Mouse (Mus musculus) cerebellum, adult 2 months (tissue): ENCODE measurements around the gene Olfr934. TPM values are rescaled to one million over a fixed set of nuclear protein-coding genes. Genes with fewer than 3 reads are reported as not detected.

Experiments used
- DNase-seq, 2 experiments: peaks; one replicate each; pipeline ENCODE4 v3.0.0; 2021
- H3K27ac ChIP-seq: fragments of 200-500 bp; 2 replicates; pipeline ENCODE4 v1.5.1; 2012; ENCODE audit warnings: low read length, control low read depth, inconsistent platforms; ENCODE audit not compliant: insufficient read depth
- H3K27me3 ChIP-seq: fragments of 200-500 bp; 2 replicates; pipeline ENCODE4 v1.6.1; 2012; ENCODE audit warnings: inconsistent platforms, mild to moderate bottlenecking, low read length, moderate library complexity; ENCODE audit not compliant: control insufficient read depth, insufficient read depth
- H3K4me1 ChIP-seq: fragments of 200-500 bp; 2 replicates; pipeline ENCODE4 v1.6.1; 2011; ENCODE audit warnings: low read length; ENCODE audit not compliant: control insufficient read depth, insufficient read depth
- H3K4me3 ChIP-seq: fragments of 200-500 bp; replicated peaks from 2 replicates; pipeline ENCODE3; 2011; ENCODE audit warnings: mild to moderate bottlenecking, low read depth, low read length, control low read depth; ENCODE audit not compliant: insufficient read depth
- CTCF ChIP-seq: fragments of 200-500 bp; IDR thresholded peaks from 2 replicates; pipeline ENCODE4 v1.5.1; 2011; ENCODE audit warnings: low read depth, mild to moderate bottlenecking, control low read depth, low read length, moderate library complexity, borderline replicate concordance; ENCODE audit not compliant: insufficient read depth
- POLR2A ChIP-seq: fragments of 200-500 bp; IDR thresholded peaks from 2 replicates; pipeline ENCODE4 v1.6.1; 2011; ENCODE audit warnings: low read length, control low read depth, borderline replicate concordance; ENCODE audit not compliant: insufficient read depth
- WGBS: fragments of 180-500 bp; shearing (Covaris S2); methylation state at CpG from one replicate; pipeline ENCODE4 v1.1.7; 2018; 5-methylcytosine and 5-hydroxymethylcytosine counted together
- polyA plus RNA-seq: library from polyadenylated mRNA; depleted of rRNA; stranded (reverse); fragments of >200 nt; gene quantifications from 2 replicates; pipeline ENCODE4 v1.2.3, GENCODE M21; 2012; rRNA removed

Gene Olfr934
- not detected in 2 replicates for polyA plus RNA-seq

- 83% methylated on average over 2 of the region's 2 CpGs for WGBS
Observed at GRCm38 (mm10) chr9:38988215-38988614, at the start of gene Olfr934. Gene Olfr934 (minus strand): TSS chr9:38988315.

GRCm38 (mm10) chr9:39023277-39023676 is 35.2 kb upstream of the Olfr934 start, which contains the start of gene Olfr146:
Gene Olfr146 (minus strand): TSS chr9:39023377.
- H3K4me3 ChIP-seq, result no peak within 1 kb of the TSS
- DNase-seq, result no peak
- no peak for TF ChIP-seq CTCF
- no peak for TF ChIP-seq POLR2A
- no peaks in the 10 kb centered on the region for H3K27me3 ChIP-seq
- H3K27ac ChIP-seq, result no peak within 1 kb of the TSS
- H3K4me1 ChIP-seq, result no peaks in the 10 kb centered on the region
- WGBS, result 70% methylated on average over 1 of the region's 1 CpGs

More at GRCm38 (mm10) chr9:38988215-38988614, at the start of gene Olfr934:
- Histone ChIP-seq H3K4me1 (no peaks in the 10 kb centered on the region), H3K27me3 (no peaks in the 10 kb centered on the region), H3K27ac (no peak within 1 kb of the TSS), H3K4me3 (no peak within 1 kb of the TSS)
- DNase-seq, result no peak
- TF ChIP-seq CTCF, result no peak
- no peak for TF ChIP-seq POLR2A

DNA sequence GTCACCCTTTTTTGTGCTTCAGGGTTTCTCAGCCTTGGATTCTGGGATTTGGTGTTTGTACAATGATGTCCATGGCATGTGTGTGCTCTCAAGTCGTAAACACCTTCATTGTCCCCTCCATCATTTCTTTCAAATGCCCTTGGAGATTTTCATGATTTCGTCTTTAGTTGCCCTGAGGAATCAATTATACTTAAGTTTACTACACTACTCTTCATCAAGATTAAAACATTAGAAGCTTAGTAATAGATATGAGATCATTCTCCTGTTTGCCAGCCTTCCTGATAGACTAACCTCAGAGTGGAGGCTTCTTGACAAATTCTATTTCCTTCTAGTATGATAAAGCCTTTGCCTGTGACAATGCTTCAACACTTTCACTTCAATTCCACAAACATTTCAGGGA is 11.5 kb upstream of the Olfr934 start, which contains the start of gene Olfr935:
Gene Olfr935 (minus strand): TSS at position 101 of the 400 bp plus-strand sequence.
- no peaks in the 10 kb centered on the region for H3K4me1 ChIP-seq
- no peak for DNase-seq
- H3K27ac ChIP-seq, result no peak within 1 kb of the TSS
- H3K4me3 ChIP-seq, result no peak within 1 kb of the TSS
- TF ChIP-seq CTCF (no peak), POLR2A (no peak)
- H3K27me3 ChIP-seq, result no peaks in the 10 kb centered on the region
- WGBS, result 75% methylated on average over 2 of the region's 2 CpGs

DNA sequence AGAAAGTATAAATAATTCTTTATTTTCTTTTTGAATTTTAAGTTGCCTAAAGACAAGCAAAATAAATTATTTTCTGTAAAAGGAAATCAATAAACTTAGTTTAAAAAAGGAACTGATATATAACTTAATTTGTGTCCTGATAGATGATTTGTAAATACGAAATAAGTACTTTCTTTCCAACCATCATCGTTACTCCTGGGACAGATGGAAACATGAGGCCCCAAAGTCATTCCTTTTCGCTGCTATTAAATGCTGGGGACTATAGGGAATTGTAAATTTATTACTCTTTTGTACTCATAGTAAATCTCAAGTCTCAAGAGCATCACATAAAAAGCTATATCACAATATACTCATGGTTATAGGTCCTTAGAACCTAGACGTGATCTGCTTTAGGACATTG is 16.1 kb downstream of the Olfr934 start, which contains the start of gene Olfr933:
Gene Olfr933 (plus strand): TSS at position 301 of the 400 bp plus-strand sequence.
- 74% methylated on average over 4 of the region's 4 CpGs for WGBS
- no peak within 1 kb of the TSS for H3K27ac ChIP-seq
- no peaks in the 10 kb centered on the region for H3K4me1 ChIP-seq
- TF ChIP-seq CTCF (no peak), POLR2A (no peak)
- no peak within 1 kb of the TSS for H3K4me3 ChIP-seq
- H3K27me3 ChIP-seq, result no peaks in the 10 kb centered on the region
- DNase-seq, result no peak

DNA sequence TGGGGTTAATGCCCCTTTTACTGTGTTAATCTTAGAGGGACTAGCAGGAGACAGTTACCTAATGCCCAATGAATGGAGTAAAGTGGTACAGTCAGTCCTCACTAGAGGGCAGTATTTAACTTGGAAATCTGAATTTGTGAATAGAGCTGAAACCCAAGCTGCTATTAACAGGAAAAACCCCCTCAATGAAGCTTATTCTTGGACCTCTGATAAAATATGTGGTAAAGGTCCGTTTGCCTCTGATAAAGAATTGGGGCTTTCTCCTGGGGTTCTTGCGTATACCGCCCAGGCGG is 34.0 kb downstream of the Olfr934 start:
- no peak for TF ChIP-seq CTCF
- TF ChIP-seq POLR2A, result no peak
- no peak overlapping the region for H3K4me3 ChIP-seq
- WGBS, result 78% methylated on average over 4 of the region's 4 CpGs
- H3K27ac ChIP-seq, result no peak overlapping the region
- DNase-seq, result no peak
- H3K27me3 ChIP-seq, result no peaks in the 10 kb centered on the region
- no peaks in the 10 kb centered on the region for H3K4me1 ChIP-seq

DNA sequence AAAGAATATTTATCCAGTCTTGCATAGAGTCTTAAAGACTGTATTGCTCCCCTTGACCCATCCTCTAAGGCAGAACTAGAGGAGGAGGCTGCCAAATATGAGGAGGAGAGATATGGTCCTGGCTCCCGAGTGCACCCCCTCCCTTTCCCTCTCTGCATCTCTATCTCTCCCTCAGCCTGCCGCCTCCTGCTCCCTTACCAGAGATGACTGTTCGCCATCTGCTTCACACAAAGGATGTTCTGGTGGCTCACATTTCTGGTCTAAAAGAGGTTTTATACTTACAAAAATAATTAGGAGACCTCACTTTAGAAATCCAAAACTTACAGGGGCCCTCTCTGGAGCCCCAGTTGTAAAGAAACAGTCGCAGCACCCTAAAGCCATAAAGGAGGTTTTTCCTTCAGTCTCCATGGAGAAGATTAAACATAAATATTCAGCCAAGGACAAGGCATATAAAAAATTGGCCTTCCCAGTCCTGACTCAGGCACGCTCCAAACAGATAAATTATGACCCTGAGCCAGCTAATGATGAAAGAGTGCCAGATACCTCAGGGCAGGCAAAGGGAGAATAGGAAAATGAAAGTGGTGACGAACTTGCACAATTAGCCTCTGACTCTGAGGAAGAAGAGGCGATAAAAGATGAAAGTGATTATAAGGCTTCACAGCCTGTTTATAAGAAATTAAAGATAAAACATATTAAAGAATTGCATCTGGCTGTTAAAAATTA is 34.6 kb downstream of the Olfr934 start:
- DNase-seq, result no peak
- Histone ChIP-seq H3K4me3 (no peak overlapping the region), H3K4me1 (no peaks in the 10 kb centered on the region), H3K27ac (no peak overlapping the region), H3K27me3 (no peaks in the 10 kb centered on the region)
- TF ChIP-seq CTCF (no peak), POLR2A (no peak)
- 63% methylated on average over 7 of the region's 7 CpGs for WGBS

Other genes starting within 250 kb of the Olfr934 start
- gene Olfr920, start 236.0 kb downstream of the Olfr934 start, polyA plus RNA-seq, result 0.20 and 0.24 TPM in 2 replicates
- gene Olfr921, start 215.2 kb downstream of the Olfr934 start, polyA plus RNA-seq, result 0.06 and 0.18 TPM in 2 replicates
- gene Olfr922, start 173.7 kb downstream of the Olfr934 start, polyA plus RNA-seq, result 0.52 and 0.57 TPM in 2 replicates
- 0.30 and 0.39 TPM in 2 replicates for gene Olfr923, start 161.8 kb downstream of the Olfr934 start, polyA plus RNA-seq
- 0.05 TPM in 1 of 2 replicates, not detected in the other for gene Olfr924, start 143.9 kb downstream of the Olfr934 start, polyA plus RNA-seq
- gene Olfr26, start 133.3 kb downstream of the Olfr934 start, polyA plus RNA-seq, result not detected in 2 replicates
- 0.10 TPM in 1 of 2 replicates, not detected in the other for gene Olfr926, start 111.2 kb downstream of the Olfr934 start, polyA plus RNA-seq
- gene Olfr930, start 58.5 kb downstream of the Olfr934 start, polyA plus RNA-seq, result not detected in 2 replicates
- gene Olfr933, start 16.0 kb downstream of the Olfr934 start, polyA plus RNA-seq, result not detected in 2 replicates
- gene Olfr935, start 11.4 kb upstream of the Olfr934 start, polyA plus RNA-seq, result not detected in 2 replicates
- gene Olfr146, start 35.1 kb upstream of the Olfr934 start, polyA plus RNA-seq, result not detected in 2 replicates
- gene Olfr937, start 76.6 kb upstream of the Olfr934 start, polyA plus RNA-seq, result not detected in 2 replicates
- gene Olfr938, start 90.6 kb upstream of the Olfr934 start, polyA plus RNA-seq, result not detected in 2 replicates
- not detected in 2 replicates for gene Olfr27, start 139.8 kb upstream of the Olfr934 start, polyA plus RNA-seq
- not detected in 2 replicates for gene Olfr943, start 178.0 kb upstream of the Olfr934 start, polyA plus RNA-seq
- not detected in 2 replicates for gene Olfr944, start 213.6 kb upstream of the Olfr934 start, polyA plus RNA-seq